Mouse (Mus musculus): Measurements from ENCODE around the gene Rasa3. TPM values are rescaled to one million over a fixed set of nuclear protein-coding genes. Genes with fewer than 3 reads are reported as not detected.
A peak's percentile ranks its signal among the peaks of the same experiment; 100 is the strongest.

Gene Rasa3
- polyA plus RNA-seq, 1 experiment from 2014 or later = 30.4 TPM

DNA sequence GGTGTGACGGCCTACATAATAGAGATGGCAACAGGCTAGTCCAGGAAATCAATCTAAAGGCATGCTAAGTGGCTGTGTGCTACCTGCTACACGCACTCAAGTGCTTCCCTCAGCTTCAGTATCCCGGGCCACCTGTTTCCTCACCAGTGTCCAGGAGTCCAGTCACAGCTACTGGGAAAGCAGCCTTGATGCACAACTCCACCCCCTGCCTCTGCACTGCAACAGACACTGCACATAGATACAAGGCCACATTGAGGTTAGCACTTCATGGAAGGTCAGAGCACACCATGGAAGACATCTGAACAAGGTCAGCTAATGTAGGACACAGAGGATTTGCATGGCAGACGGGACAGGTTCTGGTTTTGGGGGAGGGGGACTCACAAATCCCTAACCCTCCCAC is 11.9 kb downstream of the Rasa3 start:
- 84% methylated on average over 4 of the region's 4 CpGs for WGBS
- ATAC-seq (ENCODE audit: low FRiP score, low read depth) = no peak

DNA sequence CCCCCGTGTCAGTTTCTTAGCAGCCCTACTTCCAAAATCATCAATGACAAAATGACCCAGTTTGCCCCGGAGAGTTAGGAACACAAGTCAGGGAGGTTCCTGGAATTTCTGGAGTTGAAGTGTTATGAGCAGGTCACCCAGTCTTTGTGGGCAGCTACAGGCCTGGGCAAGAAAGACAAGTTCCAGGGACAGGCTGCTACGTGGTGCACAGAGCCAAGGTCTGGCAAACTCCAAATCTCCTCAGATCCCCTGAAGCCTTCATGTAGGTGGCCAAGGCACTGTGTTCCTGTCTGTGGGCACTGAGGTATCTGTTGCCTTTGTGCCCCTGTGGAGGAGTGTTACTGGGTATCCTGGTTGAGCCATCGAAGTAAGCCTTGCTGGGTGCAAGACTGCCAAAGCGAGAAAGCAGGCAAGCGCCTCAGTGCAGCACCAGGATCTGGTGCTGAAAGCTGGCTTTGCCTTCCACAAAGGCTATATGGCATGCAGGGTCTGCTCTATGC is 12.6 kb downstream of the Rasa3 start:
- H3K27ac ChIP-seq = no peak overlapping the region
- H3K27me3 ChIP-seq (replicated peaks) = no peaks in the 10 kb centered on the region
- ATAC-seq (ENCODE audit: low FRiP score, low read depth) = no peak
- H3K9me3 ChIP-seq = no peaks in the 10 kb centered on the region
- WGBS = 90% methylated on average over 6 of the region's 6 CpGs
- peaks cover 3% of the 10 kb centered on the region; the same call in 1 of the 2 replicates for H3K36me3 ChIP-seq
- no peak overlapping the region for H3K9ac ChIP-seq
- H3K4me1 ChIP-seq = peaks cover 8% of the 10 kb centered on the region; the same call in 1 of the 2 replicates
- no peak overlapping the region for H3K4me3 ChIP-seq
- no peak overlapping the region for H3K4me2 ChIP-seq (replicated peaks)

More for the DNA sequence above, 11.9 kb downstream of the Rasa3 start:
- no peak overlapping the region for H3K4me2 ChIP-seq (replicated peaks)
- H3K27me3 ChIP-seq (replicated peaks) = no peaks in the 10 kb centered on the region
- no peaks in the 10 kb centered on the region for H3K9me3 ChIP-seq
- no peak overlapping the region for H3K4me3 ChIP-seq
- H3K9ac ChIP-seq = no peak overlapping the region
- peaks cover 3% of the 10 kb centered on the region; the same call in 1 of the 2 replicates for H3K36me3 ChIP-seq
- peaks cover 8% of the 10 kb centered on the region for H3K4me1 ChIP-seq
- no peak overlapping the region for H3K27ac ChIP-seq

DNA sequence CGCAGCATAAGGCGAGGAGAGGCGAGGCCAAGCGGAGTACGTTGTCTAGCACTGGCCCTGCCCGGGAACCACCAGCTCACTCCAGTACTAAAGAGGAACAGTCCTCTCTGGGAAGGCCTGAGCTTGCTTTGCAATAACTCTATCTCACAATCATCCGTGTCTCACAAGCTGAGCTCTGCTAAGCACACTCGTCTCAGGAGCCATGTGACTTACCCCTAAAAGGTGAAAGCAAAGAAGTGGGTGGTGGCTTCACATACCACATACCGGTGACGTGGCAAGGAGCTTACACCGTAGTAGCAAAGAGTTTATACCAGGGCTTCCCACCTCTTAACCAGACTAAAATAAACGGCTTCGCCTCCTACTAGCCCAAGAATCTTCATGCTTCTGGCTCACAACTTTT is 17.1 kb downstream of the Rasa3 start:
- Histone ChIP-seq H3K9me3 (no peaks in the 10 kb centered on the region), H3K4me2 (replicated peaks) (no peak overlapping the region), H3K27me3 (replicated peaks) (no peaks in the 10 kb centered on the region), H3K4me1 (no peaks in the 10 kb centered on the region), H3K36me3 (no peaks in the 10 kb centered on the region), H3K4me3 (no peak overlapping the region), H3K27ac (no peak overlapping the region), H3K9ac (no peak overlapping the region)
- 90% methylated on average over 13 of the region's 13 CpGs for WGBS
- no peak for ATAC-seq (ENCODE audit: low FRiP score, low read depth)

DNA sequence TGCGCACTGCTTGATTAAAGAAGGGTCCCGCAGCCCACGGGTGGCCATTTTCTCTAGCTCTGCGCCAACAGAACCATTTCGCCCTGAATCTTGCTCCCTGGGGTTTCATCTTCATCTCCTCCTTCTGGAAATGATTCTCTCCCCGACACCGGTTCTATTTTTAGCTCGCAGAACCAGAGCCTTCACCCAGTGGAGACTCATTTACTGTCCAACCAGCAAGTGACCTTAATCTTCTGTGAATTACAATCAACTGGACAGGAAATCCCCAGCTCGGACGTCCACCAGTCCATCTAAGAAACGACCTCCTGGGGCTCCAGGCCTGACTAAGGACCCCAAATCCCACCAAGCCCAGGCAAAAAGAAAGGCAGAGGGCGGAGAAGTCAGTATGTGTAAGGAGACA is 19.9 kb downstream of the Rasa3 start:
- ATAC-seq (ENCODE audit: low FRiP score, low read depth) = no peak
- Histone ChIP-seq H3K9me3 (no peaks in the 10 kb centered on the region), H3K9ac (no peak overlapping the region), H3K27me3 (replicated peaks) (no peaks in the 10 kb centered on the region), H3K4me1 (no peaks in the 10 kb centered on the region), H3K36me3 (no peaks in the 10 kb centered on the region), H3K4me3 (no peak overlapping the region), H3K27ac (no peak overlapping the region), H3K4me2 (replicated peaks) (no peak overlapping the region)
- WGBS = 78% methylated on average over 12 of the region's 12 CpGs

DNA sequence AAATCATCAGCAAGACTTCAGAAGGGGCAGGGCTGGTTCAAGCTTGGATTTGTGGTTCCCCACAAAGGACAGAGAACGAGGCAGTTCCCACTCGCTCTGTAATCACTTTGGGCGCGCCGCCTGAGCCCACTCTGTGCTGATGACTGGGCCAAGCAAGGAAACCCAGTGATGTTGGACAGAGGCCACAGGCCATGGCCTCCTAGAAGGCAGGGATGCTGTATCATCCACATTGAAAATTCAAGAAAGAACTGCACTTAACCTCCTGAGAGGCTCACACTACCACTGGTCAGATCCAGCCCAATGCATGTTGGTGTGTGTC is 22.4 kb downstream of the Rasa3 start:
- Histone ChIP-seq H3K9me3 (no peaks in the 10 kb centered on the region), H3K36me3 (no peaks in the 10 kb centered on the region), H3K4me1 (no peaks in the 10 kb centered on the region), H3K4me2 (replicated peaks) (no peak overlapping the region), H3K27ac (no peak overlapping the region), H3K27me3 (replicated peaks) (no peaks in the 10 kb centered on the region), H3K4me3 (no peak overlapping the region), H3K9ac (no peak overlapping the region)
- ATAC-seq (ENCODE audit: low FRiP score, low read depth) = no peak
- WGBS = 90% methylated on average over 5 of the region's 5 CpGs

DNA sequence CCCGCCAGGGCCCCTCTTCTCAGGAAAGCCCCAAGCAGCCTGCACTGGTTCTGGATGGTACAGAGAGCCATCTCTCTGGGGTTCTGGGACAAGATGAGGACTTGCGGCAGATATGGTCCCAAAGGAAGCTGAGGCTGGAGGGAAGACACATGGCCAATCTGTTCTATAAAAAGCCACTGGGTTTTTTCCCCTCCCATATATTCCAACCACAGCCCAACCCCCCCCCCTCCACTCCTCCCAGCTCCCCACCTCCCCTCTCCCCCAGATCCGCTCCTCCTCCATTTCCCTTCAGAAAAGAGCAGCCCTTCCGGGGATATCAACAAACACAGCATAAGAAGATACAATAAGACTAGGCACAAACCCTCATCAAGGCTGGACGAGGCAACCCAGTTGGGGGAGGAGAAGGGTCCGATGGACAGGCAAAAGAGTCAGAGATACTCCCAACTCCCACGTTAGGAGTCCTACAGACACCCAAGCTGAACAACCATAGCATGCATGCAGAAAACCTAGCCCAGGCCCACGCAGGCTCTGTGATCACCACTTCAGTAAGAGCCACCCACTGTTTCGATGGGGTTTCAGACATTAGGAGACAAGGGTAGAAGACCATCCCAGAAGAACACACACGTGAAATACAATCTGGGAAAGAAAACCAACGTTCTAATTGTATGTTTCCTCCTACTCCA is 22.9 kb downstream of the Rasa3 start:
- no peaks in the 10 kb centered on the region for H3K9me3 ChIP-seq
- H3K4me3 ChIP-seq = no peak overlapping the region
- no peak overlapping the region for H3K9ac ChIP-seq
- H3K36me3 ChIP-seq = no peaks in the 10 kb centered on the region
- no peak overlapping the region for H3K27ac ChIP-seq
- no peaks in the 10 kb centered on the region for H3K27me3 ChIP-seq (replicated peaks)
- peaks cover 2% of the 10 kb centered on the region for H3K4me1 ChIP-seq
- H3K4me2 ChIP-seq (replicated peaks) = no peak overlapping the region
- 86% methylated on average over 11 of the region's 11 CpGs for WGBS
- ATAC-seq (ENCODE audit: low FRiP score, low read depth) = no peak

DNA sequence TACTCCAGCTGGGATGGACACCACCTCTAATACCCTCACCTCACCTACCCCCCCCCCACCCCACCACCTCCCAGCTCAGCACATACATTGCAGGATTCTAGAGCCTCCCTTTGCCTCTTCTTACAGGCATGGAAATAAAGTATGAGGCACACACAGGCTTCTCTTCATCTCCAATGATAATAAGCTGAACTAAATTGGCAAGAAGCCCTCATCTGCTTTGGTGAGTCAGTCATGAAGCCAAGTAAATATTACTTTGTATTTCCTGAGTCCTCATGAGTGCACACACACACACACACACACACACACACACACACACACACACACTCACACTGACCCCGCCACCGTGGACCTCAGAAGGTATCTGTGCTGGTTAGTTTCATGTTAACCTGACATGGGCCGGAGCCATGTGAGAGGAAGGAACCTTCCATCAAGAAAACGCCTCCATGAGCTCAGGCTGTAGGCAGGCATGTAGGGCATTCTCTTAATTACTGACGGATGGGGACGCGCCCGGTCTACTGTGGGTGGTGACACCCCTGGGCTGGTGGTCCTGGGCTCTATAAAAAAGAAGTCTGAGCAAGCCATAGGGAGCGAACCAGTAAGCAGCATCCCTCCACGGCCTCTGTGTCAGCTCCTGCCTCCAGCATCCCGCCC is 26.7 kb downstream of the Rasa3 start:
- no peak overlapping the region for H3K9ac ChIP-seq
- ATAC-seq (ENCODE audit: low FRiP score, low read depth) = no peak
- 91% methylated on average over 11 of the region's 11 CpGs for WGBS
- H3K4me3 ChIP-seq = no peak overlapping the region
- no peak overlapping the region for H3K27ac ChIP-seq
- no peaks in the 10 kb centered on the region for H3K9me3 ChIP-seq
- H3K4me1 ChIP-seq = peaks cover 17% of the 10 kb centered on the region
- no peaks in the 10 kb centered on the region for H3K36me3 ChIP-seq
- no peak overlapping the region for H3K4me2 ChIP-seq (replicated peaks)
- no peaks in the 10 kb centered on the region for H3K27me3 ChIP-seq (replicated peaks)

DNA sequence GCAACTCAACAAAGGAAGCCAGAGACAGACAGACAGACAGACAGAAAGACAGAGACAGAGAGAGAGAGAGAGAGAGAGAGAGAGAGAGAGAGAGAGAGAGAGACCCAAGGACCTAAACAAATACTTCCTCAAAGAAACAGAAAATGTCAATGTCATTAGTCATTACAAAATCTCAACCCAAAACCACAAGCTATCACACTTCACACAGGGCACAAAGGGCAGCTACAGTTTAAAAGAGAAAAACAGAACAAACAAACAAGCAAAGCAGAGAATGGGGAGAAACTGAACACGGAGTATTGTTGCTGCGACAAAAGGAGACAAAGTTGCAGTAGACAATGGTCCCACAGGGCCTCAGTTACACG is 28.3 kb downstream of the Rasa3 start:
- Histone ChIP-seq H3K4me3 (no peak overlapping the region), H3K9me3 (no peaks in the 10 kb centered on the region), H3K4me2 (replicated peaks) (peak overlapping the region; percentile 38; the same call in 1 of the 2 replicates), H3K4me1 (peaks cover 32% of the 10 kb centered on the region), H3K27me3 (replicated peaks) (no peaks in the 10 kb centered on the region), H3K36me3 (no peaks in the 10 kb centered on the region), H3K27ac (peak overlapping the region; percentile 80), H3K9ac (no peak overlapping the region)
- ATAC-seq (ENCODE audit: low FRiP score, low read depth) = no peak
- 11% methylated on average over 3 of the region's 3 CpGs for WGBS

DNA sequence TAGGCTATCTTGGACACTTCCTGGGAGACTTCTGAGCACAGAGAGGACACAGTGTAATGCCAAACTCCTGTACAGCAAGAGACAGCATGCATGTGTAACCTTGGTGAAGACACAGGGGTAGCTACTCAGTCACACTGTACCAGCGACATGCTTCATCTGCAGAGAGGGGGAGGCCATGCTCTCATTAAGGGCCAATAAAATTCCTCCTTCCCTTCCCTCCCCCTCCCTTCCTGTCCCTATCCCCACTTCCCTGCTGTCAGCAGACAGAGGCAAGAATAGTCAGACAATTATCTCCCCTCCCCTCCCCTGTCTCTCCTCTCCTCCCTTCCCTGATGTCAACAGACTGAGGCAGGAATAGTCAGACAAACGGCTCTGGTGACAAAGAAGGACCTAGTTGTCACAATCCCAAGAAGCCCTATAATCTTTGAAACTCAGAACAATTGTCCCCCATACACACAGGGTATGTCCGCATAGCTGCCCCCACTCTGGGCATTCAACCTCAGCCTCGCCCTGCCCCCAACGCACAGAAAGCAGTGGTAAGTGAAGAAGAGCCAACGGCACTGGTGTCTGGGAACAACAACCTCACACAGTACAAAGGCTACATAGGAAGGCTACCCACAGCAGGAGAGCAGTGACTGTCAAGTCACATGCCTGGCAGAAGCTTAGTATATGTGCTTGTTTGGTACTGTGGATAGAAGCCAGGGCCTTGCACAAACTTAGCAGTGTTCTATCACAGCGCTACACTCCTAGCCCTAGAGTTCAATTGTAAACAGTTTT is 28.8 kb downstream of the Rasa3 start:
- H3K36me3 ChIP-seq = no peaks in the 10 kb centered on the region
- peak overlapping the region; percentile 38 for H3K4me2 ChIP-seq (replicated peaks)
- peak; percentile 86 for ATAC-seq (ENCODE audit: low FRiP score, low read depth)
- no peak overlapping the region for H3K4me3 ChIP-seq
- no peak overlapping the region for H3K9ac ChIP-seq
- H3K27me3 ChIP-seq (replicated peaks) = no peaks in the 10 kb centered on the region
- 9% methylated on average over 7 of the region's 7 CpGs for WGBS
- H3K4me1 ChIP-seq = peaks cover 38% of the 10 kb centered on the region
- H3K27ac ChIP-seq = peak overlapping the region; percentile 80
- no peaks in the 10 kb centered on the region for H3K9me3 ChIP-seq

DNA sequence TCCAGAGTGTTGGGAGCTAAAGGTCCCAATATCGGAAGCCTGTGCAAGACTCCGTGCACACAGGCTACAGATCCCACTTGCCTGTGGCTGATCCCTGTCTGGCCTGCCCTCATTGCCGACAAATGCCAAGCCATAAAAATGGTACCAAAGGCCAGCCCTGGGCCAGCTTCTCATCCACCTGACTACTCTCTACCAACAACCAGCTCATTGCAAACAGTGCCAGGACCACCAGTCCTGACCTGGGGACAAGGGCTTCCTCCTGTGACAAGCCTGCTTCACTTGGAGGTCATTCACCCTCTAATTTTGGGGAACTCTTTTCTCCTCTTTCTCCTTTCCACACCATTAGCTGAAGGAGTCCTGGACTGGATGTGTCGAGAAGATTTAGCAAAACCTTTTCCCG is 29.8 kb downstream of the Rasa3 start:
- no peaks in the 10 kb centered on the region for H3K36me3 ChIP-seq
- 75% methylated on average over 5 of the region's 5 CpGs for WGBS
- ATAC-seq (ENCODE audit: low FRiP score, low read depth) = no peak
- no peaks in the 10 kb centered on the region for H3K9me3 ChIP-seq
- no peak overlapping the region for H3K27ac ChIP-seq
- H3K4me2 ChIP-seq (replicated peaks) = no peak overlapping the region
- no peak overlapping the region for H3K4me3 ChIP-seq
- H3K4me1 ChIP-seq = peaks cover 47% of the 10 kb centered on the region
- H3K9ac ChIP-seq = no peak overlapping the region
- no peaks in the 10 kb centered on the region for H3K27me3 ChIP-seq (replicated peaks)

DNA sequence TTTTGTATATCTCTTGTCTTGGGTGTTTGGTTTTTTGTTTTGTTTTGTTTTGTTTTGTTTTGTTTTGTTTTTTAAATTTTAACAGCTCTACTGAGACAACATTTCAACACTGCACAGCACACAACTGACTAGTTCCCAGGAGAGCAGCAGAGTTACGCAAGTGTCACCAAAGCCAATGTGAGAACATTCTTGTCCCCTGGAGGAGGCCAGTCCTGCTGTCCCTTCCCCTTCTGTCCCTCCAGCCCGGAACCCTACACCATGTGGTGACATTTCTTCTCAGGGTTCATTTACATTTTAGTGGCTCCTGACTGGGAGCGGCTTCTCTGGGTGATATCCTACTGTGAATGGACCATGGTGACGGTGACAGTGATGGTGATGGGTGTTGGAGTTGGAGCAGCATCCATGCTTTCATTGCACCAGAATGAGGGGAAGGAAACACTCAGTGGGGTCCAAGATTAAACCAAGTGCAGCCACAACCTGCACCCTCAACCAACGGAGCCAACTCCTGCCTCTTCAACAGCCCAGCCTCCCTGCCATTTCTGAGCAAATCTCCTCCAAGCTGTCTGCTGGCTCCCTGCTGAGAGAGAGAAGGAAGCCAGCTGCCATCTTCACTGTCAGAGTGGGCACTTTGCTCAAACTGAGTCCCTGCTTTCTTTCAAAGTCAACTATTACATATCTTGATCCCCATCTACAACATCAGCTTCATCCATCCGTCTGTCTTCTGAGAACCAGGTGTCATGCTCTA is 32.3 kb downstream of the Rasa3 start:
- Histone ChIP-seq H3K4me2 (replicated peaks) (no peak overlapping the region), H3K4me1 (peaks cover 49% of the 10 kb centered on the region), H3K27ac (no peak overlapping the region), H3K4me3 (no peak overlapping the region), H3K27me3 (replicated peaks) (no peaks in the 10 kb centered on the region), H3K36me3 (no peaks in the 10 kb centered on the region), H3K9me3 (no peaks in the 10 kb centered on the region), H3K9ac (no peak overlapping the region)
- ATAC-seq (ENCODE audit: low FRiP score, low read depth) = no peak
- 38% methylated on average over 6 of the region's 6 CpGs for WGBS

DNA sequence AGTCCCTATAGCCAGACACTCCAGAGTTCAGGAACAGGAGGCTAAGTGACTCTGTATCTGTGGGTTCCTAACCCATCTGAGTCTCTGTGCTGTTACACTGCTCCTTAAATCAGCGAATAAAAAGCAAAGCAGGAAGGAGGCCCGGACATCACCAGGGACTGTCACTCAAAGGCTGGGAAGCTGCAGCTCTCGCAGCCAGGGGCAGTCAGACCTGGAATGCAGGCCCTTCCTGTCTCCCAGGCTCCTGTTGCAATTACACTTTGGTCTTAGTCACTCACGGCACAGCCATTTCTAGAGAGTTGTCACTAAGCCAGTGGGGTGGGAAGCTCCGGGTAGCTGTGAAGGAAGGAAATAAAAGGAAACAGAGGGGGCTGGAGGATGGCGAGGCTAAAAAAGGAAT is 33.2 kb downstream of the Rasa3 start:
- no peaks in the 10 kb centered on the region for H3K9me3 ChIP-seq
- no peaks in the 10 kb centered on the region for H3K27me3 ChIP-seq (replicated peaks)
- H3K9ac ChIP-seq = no peak overlapping the region
- H3K36me3 ChIP-seq = no peaks in the 10 kb centered on the region
- 11% methylated on average over 6 of the region's 6 CpGs for WGBS
- no peak for ATAC-seq (ENCODE audit: low FRiP score, low read depth)
- H3K4me3 ChIP-seq = no peak overlapping the region
- no peak overlapping the region for H3K4me2 ChIP-seq (replicated peaks)
- peaks cover 44% of the 10 kb centered on the region for H3K4me1 ChIP-seq
- H3K27ac ChIP-seq = no peak overlapping the region

Measured in neural tube, embryonic 12.5 days (tissue).